9 mouse cellular contexts compared by ENCODE assay signal in genomic region chr4:59000614-59001013, GRCm38 (mm10). TPM values are rescaled to one million over a fixed set of nuclear protein-coding genes. Genes with fewer than 3 reads are reported as not detected.
A peak's percentile ranks its signal among the peaks of the same experiment; 100 is the strongest.
DNase-seq lines count a peak whose midpoint lies in the region; ATAC-seq and TF ChIP-seq lines count a peak whose summit lies in the region.
"Had no signal": no experiment of that assay in that cellular context is flagged by ENCODE, and none has a peak within 500 bp of the region (broad histone marks: within the 10 kb centered on the region; RNA-seq: fewer than 3 reads in every experiment).

No protein-coding gene starts in this region.

- H3K9me3 ChIP-seq in intestine, embryonic 14.5 days (ENCODE audit: control insufficient read depth, low read length) = no peaks in the 10 kb centered on the region
- H3K9me3 ChIP-seq in intestine, embryonic 15.5 days = no peaks in the 10 kb centered on the region
- H3K9me3 ChIP-seq in lung, postnatal 0 days (ENCODE audit: low read length) = no peaks in the 10 kb centered on the region
- H3K9me3 ChIP-seq: embryonic facial prominence, embryonic 13.5 days had no signal

- WGBS in intestine, embryonic 14.5 days = 3% methylated on average over 2 of the region's 2 CpGs
- 4% methylated on average over 2 of the region's 2 CpGs for WGBS in intestine, embryonic 15.5 days
- WGBS in bone marrow, adult 2 months = 3% methylated on average over 2 of the region's 2 CpGs
- WGBS in lung, postnatal 0 days = 0% methylated on average over 2 of the region's 2 CpGs

- no peak overlapping the region for H3K27ac ChIP-seq in intestine, embryonic 14.5 days (ENCODE audit: low read depth)
- no peak overlapping the region for H3K27ac ChIP-seq in intestine, embryonic 15.5 days
- H3K27ac ChIP-seq in bone marrow, adult 2 months (ENCODE audit: control insufficient read depth, insufficient read depth, low read depth, low read length, poor library complexity) = no peak overlapping the region
- H3K27ac ChIP-seq in lung, postnatal 0 days (ENCODE audit: low read length) = no peak overlapping the region
- H3K27ac ChIP-seq: embryonic facial prominence, embryonic 13.5 days had no signal

- no peak overlapping the region for H3K9ac ChIP-seq in intestine, embryonic 14.5 days (ENCODE audit: low read length)
- no peak overlapping the region for H3K9ac ChIP-seq in intestine, embryonic 15.5 days
- no peak overlapping the region for H3K9ac ChIP-seq in lung, postnatal 0 days (replicated peaks; ENCODE audit: low read depth)
- H3K9ac ChIP-seq: embryonic facial prominence, embryonic 13.5 days had no signal

- H3K4me3 ChIP-seq in intestine, embryonic 14.5 days (ENCODE audit: low read depth, low read length) = no peak overlapping the region
- H3K4me3 ChIP-seq in intestine, embryonic 15.5 days (replicated peaks) = no peak overlapping the region
- H3K4me3 ChIP-seq in bone marrow, adult 2 months (replicated peaks; ENCODE audit: control insufficient read depth, low read depth, low read length) = no peak overlapping the region
- no peak overlapping the region for H3K4me3 ChIP-seq in lung, postnatal 0 days (ENCODE audit: low read depth, low read length)
- H3K4me3 ChIP-seq: embryonic facial prominence, embryonic 13.5 days had no signal

- no peak for TF ChIP-seq EP300 in lung, postnatal 0 days (IDR thresholded peaks at IDR 0.05)

- ATAC-seq in intestine, embryonic 14.5 days (replicated peaks; ENCODE audit: low FRiP score, low TSS enrichment, low read depth) = no peak
- no peak for ATAC-seq in intestine, embryonic 15.5 days
- no peak for ATAC-seq in lung, postnatal 0 days

- H3K36me3 ChIP-seq in intestine, embryonic 14.5 days (ENCODE audit: control insufficient read depth, insufficient read depth, low read length) = no peaks in the 10 kb centered on the region
- no peaks in the 10 kb centered on the region for H3K36me3 ChIP-seq in intestine, embryonic 15.5 days
- no peaks in the 10 kb centered on the region for H3K36me3 ChIP-seq in lung, postnatal 0 days (ENCODE audit: insufficient read depth, low read length)
- H3K36me3 ChIP-seq: embryonic facial prominence, embryonic 13.5 days had no signal

- TF ChIP-seq CTCF in bone marrow, adult 2 months (IDR thresholded peaks at IDR 0.05; ENCODE audit: control insufficient read depth, insufficient read depth, low read length) = peak; percentile 52
- TF ChIP-seq CTCF in lung, postnatal 0 days (IDR thresholded peaks at IDR 0.05) = peak; percentile 67

- no peak for TF ChIP-seq POLR2A in bone marrow, adult 2 months (IDR thresholded peaks at IDR 0.05; ENCODE audit: borderline replicate concordance, control insufficient read depth, low read depth, low read length)

- peaks cover 11% of the 10 kb centered on the region for H3K4me1 ChIP-seq in intestine, embryonic 14.5 days (replicated peaks; ENCODE audit: control insufficient read depth, insufficient read depth, low read length)
- peaks cover 5% of the 10 kb centered on the region; the same call in 1 of the 2 replicates for H3K4me1 ChIP-seq in intestine, embryonic 15.5 days (replicated peaks)
- no peaks in the 10 kb centered on the region for H3K4me1 ChIP-seq in bone marrow, adult 2 months (ENCODE audit: control insufficient read depth, insufficient read depth, low read length)
- peaks cover 4% of the 10 kb centered on the region; the same call in 1 of the 2 replicates for H3K4me1 ChIP-seq in lung, postnatal 0 days (ENCODE audit: insufficient read depth, low read depth, low read length)

- H3K27me3 ChIP-seq in intestine, embryonic 14.5 days (replicated peaks; ENCODE audit: control insufficient read depth, insufficient read depth, low read length) = no peaks in the 10 kb centered on the region
- no peaks in the 10 kb centered on the region for H3K27me3 ChIP-seq in intestine, embryonic 15.5 days (replicated peaks)
- H3K27me3 ChIP-seq in lung, postnatal 0 days (replicated peaks; ENCODE audit: insufficient read depth, low read length) = no peaks in the 10 kb centered on the region
- H3K27me3 ChIP-seq: embryonic facial prominence, embryonic 13.5 days had no signal

- peak; percentile 50 for DNase-seq in intestine, embryonic 14.5 days (ENCODE audit: low spot score)
- DNase-seq in CD8-positive naive resting alpha-beta T cell, adult 2 months (ENCODE audit: low read depth in 2 of 2, low spot score in 2 of 2) = peak; percentile 36 to 68
- DNase-seq in lung, postnatal 0 days (ENCODE audit: low spot score) = peak; percentile 40
- DNase-seq in thymus, postnatal 25 days = peak; percentile 64
- DNase-seq in layer of hippocampus, postnatal 10 days (ENCODE audit: low spot score in 2 of 2) = no peak
- DNase-seq in right cerebral cortex, postnatal 25 days = no peak

- no peak overlapping the region for H3K4me2 ChIP-seq in intestine, embryonic 14.5 days (ENCODE audit: low read length)
- H3K4me2 ChIP-seq in intestine, embryonic 15.5 days (replicated peaks) = no peak overlapping the region
- no peak overlapping the region for H3K4me2 ChIP-seq in lung, postnatal 0 days (replicated peaks; ENCODE audit: low read depth, low read length)
- H3K4me2 ChIP-seq: embryonic facial prominence, embryonic 13.5 days had no signal

RNA-seq across cellular contexts. Expression of gene Gm20503, which starts 2.4 kb away (rescaled TPM):
- polyA plus RNA-seq in intestine, embryonic 14.5 days (2014; fragmentation: Nextera tagmentation; extraction: Ambion mirVana) = 8.5 and 10.8 TPM in 2 replicates
- polyA plus RNA-seq in intestine, embryonic 15.5 days (2015; fragmentation: Nextera tagmentation; extraction: Ambion mirVana) = 11.4 and 12.0 TPM in 2 replicates
- polyA plus RNA-seq in bone marrow, adult 2 months (2011; ENCODE audit: insufficient read depth, insufficient read length, low replicate concordance, missing spikeins) = 16.2 TPM in 1 of 2 replicates, not detected in the other
- polyA plus RNA-seq in lung, postnatal 0 days (2015; fragmentation: Nextera tagmentation; extraction: Ambion mirVana) = 18.9 and 23.2 TPM in 2 replicates
- 1 to 10 TPM in 1 of 2 experiments, not detected in 1; 6.5 TPM for total RNA-seq in layer of hippocampus, postnatal 10 days (2021)

RNA-seq across cellular contexts. Expression of gene Dnajc25, which starts 5.8 kb away (rescaled TPM):
- polyA plus RNA-seq in intestine, embryonic 14.5 days (2014; fragmentation: Nextera tagmentation; extraction: Ambion mirVana) = 8.7 and 11.6 TPM in 2 replicates
- 12.5 and 13.1 TPM in 2 replicates for polyA plus RNA-seq in intestine, embryonic 15.5 days (2015; fragmentation: Nextera tagmentation; extraction: Ambion mirVana)
- polyA plus RNA-seq in bone marrow, adult 2 months (2011; ENCODE audit: insufficient read depth, insufficient read length, low replicate concordance, missing spikeins) = 6.9 and 7.3 TPM in 2 replicates
- polyA plus RNA-seq in lung, postnatal 0 days (2015; fragmentation: Nextera tagmentation; extraction: Ambion mirVana) = 14.1 and 16.6 TPM in 2 replicates
- 1 to 10 TPM; 7.0 to 7.7 TPM for total RNA-seq in layer of hippocampus, postnatal 10 days (2021)

RNA-seq across cellular contexts. Expression of gene Ptgr1, which starts 13.7 kb away (rescaled TPM):
- polyA plus RNA-seq in intestine, embryonic 14.5 days (2014; fragmentation: Nextera tagmentation; extraction: Ambion mirVana) = 29.3 and 33.9 TPM in 2 replicates
- 39.2 and 39.3 TPM in 2 replicates for polyA plus RNA-seq in intestine, embryonic 15.5 days (2015; fragmentation: Nextera tagmentation; extraction: Ambion mirVana)
- polyA plus RNA-seq in bone marrow, adult 2 months (2011; ENCODE audit: insufficient read depth, insufficient read length, low replicate concordance, missing spikeins) = 5.9 and 12.4 TPM in 2 replicates
- polyA plus RNA-seq in lung, postnatal 0 days (2015; fragmentation: Nextera tagmentation; extraction: Ambion mirVana) = 21.6 and 23.5 TPM in 2 replicates
- 1 to 10 TPM; 5.3 to 5.8 TPM for total RNA-seq in layer of hippocampus, postnatal 10 days (2021)

RNA-seq across cellular contexts. Expression of gene Gng10, which starts 34.3 kb away (rescaled TPM):
- polyA plus RNA-seq in intestine, embryonic 14.5 days (2014; fragmentation: Nextera tagmentation; extraction: Ambion mirVana) = 103 and 130 TPM in 2 replicates
- 85.6 and 113 TPM in 2 replicates for polyA plus RNA-seq in intestine, embryonic 15.5 days (2015; fragmentation: Nextera tagmentation; extraction: Ambion mirVana)
- 8.4 and 20.3 TPM in 2 replicates for polyA plus RNA-seq in bone marrow, adult 2 months (2011; ENCODE audit: insufficient read depth, insufficient read length, low replicate concordance, missing spikeins)
- polyA plus RNA-seq in lung, postnatal 0 days (2015; fragmentation: Nextera tagmentation; extraction: Ambion mirVana) = 38.4 TPM in 2 replicates
- 100 to 1,000 TPM; 123 to 127 TPM for total RNA-seq in layer of hippocampus, postnatal 10 days (2021)

RNA-seq across cellular contexts. Expression of gene Zkscan16, which starts 57.2 kb away (rescaled TPM):
- polyA plus RNA-seq in intestine, embryonic 14.5 days (2014; fragmentation: Nextera tagmentation; extraction: Ambion mirVana) = 0.73 and 1.2 TPM in 2 replicates
- 0.20 and 0.40 TPM in 2 replicates for polyA plus RNA-seq in intestine, embryonic 15.5 days (2015; fragmentation: Nextera tagmentation; extraction: Ambion mirVana)
- polyA plus RNA-seq in bone marrow, adult 2 months (2011; ENCODE audit: insufficient read depth, insufficient read length, low replicate concordance, missing spikeins) = not detected in 2 replicates
- polyA plus RNA-seq in lung, postnatal 0 days (2015; fragmentation: Nextera tagmentation; extraction: Ambion mirVana) = not detected in 2 replicates
- total RNA-seq in layer of hippocampus, postnatal 10 days (2021) = 10 to 100 TPM; 22.5 to 26.9 TPM

Comparison
In these comparisons a context has a peak if more than half of its experiments do, and no peak if none do; other contexts are left out.
1. DNase-seq: peak in intestine, embryonic 14.5 days (single experiment), CD8-positive naive resting alpha-beta T cell, adult 2 months (2 of 2), lung, postnatal 0 days (single experiment) and thymus, postnatal 25 days (single experiment); none in layer of hippocampus, postnatal 10 days (0 of 2) and right cerebral cortex, postnatal 25 days (single experiment).